Mouse (Mus musculus) spleen, postnatal 36 days (tissue): ENCODE measurements at regions not wholly inside any gene's neighbourhood (a gene's known extent, or its start where the extent isn't known, plus 50 kb on each side); places are given as distances from the start of the nearest gene placed in this dataset.

Experiments used
- DNase-seq, 2 experiments: peaks; one replicate each; pipeline ENCODE4 v3.0.0; 2022; ENCODE audit warnings: low spot score in 2 of 2, mixed read lengths in 1 of 2

DNA sequence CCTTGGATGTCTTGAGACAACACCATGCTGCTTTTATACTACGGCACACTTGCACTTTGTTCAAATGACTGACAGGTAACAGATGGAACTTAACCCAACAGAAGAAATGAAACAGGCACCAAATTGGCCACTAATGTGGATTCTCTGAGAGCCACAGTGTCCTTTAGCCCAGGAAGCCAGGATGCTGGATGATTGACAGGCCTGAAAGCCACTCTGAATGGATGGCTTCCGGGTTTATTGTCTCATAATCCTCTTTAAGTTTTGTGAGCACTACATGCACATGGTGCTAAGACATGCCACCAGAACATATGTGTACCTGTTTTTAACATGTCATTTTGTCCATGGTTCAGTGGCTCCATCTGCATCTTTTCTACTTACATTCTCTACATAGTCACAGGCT lies 152.7 kb downstream of the Drd1 start:
- no peak for DNase-seq

DNA sequence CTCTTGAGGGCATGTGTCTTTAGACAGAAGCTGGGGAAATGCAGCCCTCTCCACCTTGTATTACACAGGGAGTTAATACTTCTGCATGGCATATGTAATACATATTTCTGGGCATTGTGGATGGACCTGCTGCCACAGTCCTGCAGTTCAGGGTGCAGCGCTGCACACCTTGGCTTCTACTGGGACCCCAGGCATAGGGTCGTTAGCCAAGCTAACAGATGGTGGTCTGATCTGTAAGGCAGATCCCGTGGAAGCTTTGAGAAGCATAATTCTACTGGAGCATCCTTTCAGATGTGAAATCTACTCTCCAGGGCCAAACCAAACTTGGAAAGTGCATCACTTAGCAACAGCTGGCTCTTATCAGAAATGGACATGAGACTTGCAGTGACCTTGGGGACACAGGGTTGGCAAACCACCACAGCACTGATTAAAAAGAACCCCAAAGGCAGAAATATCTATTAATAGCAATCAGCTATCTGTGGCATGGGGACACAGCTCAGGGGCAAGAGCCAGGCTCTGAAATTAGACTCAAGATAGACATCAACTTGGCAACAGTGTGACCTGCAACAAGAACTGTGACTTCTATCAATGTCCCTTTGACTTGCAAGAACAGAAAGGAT lies 155.0 kb downstream of the Drd1 start:
- DNase-seq = no peak

DNA sequence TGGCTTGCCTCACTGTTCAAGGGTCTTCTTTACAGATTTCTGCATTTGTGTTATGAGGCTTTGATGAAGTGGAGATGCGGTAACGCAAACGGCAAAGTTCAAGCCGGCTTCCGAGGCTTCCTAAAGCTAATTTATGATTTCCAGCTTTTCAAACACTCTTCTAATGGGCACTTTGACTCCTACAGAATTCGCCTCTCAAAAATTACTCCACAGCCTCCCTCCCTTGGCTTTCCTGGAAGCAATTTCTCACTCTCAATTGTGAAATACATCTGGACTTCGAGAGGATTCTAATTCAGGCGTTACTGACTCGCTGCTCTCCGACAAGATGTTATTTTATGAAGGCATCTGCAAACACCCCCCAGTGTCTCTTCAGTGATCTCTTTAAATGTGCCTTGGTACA lies 157.2 kb downstream of the Drd1 start:
- no peak for DNase-seq

DNA sequence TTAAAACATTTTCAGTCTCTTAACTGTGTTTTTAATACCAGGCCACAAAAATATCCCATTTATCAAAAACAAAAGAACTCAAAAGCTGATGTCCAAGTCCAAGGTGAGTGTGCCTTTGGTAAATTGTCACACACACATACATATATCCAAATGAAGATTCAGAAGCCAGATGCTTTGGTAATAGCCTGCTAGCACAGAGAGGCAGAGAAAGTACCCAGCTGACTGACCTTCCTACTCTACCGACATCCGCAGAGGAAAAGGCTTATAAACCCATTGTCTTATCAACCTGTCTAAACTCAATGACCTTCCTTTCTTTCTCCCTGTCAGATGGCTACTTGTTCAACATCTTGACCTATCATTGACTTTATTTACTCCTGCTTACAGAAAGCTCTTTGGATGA lies 158.3 kb downstream of the Drd1 start:
- no peak for DNase-seq

DNA sequence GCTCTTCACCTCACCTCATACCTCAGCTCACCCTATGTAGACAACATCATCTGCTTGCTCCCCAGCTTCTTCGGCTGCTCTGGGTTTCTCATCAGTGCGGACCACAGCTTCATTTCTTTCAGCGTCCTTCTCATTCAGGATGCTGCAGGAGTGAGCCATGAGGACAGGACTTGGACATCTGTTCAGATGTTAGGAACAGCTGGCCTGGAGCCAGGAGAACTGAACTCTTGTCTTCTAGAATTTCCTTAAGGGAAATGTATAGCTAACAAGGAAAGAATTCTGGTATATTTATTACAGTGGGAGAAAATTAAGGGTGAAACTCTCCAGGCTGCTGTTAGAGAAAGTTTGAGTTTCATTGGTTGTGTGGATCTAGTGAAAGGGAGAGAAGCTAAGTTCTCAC lies 167.1 kb downstream of the Drd1 start:
- no peak for DNase-seq

DNA sequence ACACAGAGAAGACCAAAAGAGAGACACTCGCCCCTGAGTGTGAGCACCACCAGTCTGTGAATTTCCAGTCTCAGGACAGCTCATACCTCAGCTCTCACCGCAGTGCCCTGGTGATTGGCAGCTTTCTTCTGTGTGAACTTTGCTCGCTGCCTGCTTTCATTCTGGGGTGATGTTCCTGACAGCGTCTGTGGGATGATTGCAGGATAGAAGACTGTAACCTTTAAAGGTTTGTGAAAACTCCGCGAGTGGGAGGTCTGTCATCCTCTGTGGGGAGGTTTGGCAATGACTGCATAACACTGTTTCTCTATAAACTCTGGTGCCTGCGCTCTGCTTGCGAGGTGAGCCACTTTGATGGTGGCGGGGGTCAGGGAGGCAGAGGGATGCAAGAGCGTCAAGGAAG lies 169.7 kb downstream of the Drd1 start:
- no peak for DNase-seq

DNA sequence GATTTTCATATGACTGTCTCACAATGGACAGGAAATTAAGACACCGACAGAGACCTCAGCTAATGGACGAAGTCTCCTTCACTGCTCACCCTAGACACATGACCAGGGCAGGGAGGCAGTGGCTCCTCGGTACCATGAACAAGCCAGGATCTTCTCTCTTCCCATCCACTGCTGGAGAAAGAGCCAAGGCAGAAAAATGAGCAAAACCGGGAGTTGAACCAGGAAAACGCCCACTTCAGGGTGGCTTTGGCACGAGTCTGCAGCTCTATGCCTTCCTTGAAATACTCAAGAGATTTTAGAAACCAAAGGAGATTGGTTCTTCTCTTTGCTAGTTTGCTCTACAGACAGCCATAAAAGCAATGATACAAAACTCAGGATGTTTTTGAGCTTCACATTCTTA lies 172.3 kb downstream of the Drd1 start:
- DNase-seq = no peak

DNA sequence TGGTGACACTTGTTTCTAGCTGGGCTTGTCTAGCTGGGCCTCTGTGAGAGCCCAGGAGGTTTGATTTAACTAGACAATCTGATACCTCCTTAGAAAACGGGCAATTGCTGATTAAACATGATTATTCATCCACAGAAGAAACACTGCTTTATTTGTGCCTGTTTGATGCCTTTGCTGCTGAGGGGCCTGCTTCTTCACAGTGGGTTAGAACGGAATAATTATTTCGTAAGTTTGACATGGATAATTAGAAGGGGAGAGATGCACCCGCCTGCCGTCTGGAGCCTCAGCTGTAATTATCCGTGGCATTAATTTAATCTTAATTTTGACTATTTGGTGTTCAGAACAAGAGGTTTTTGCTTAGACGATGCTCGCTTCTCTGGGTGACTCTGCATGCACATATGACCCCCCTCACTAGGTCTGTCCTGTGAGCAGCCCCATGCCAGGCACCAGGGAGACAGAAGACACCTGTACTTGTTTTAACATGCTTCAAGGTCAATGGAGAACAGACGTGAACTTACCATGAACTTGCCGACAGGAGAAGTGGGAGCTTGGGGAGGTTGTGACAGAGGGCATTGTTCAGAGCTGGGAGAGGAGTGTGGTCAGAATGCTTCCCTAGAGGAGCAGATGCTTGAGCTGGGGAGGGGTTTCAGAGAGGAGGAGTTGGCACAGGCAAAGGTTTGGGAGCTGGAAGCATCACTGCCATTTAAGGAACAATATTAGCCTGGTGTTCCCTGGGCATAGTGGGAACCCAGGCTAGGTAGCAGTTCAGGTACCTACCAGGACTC lies 174.8 kb downstream of the Drd1 start:
- no peak for DNase-seq

DNA sequence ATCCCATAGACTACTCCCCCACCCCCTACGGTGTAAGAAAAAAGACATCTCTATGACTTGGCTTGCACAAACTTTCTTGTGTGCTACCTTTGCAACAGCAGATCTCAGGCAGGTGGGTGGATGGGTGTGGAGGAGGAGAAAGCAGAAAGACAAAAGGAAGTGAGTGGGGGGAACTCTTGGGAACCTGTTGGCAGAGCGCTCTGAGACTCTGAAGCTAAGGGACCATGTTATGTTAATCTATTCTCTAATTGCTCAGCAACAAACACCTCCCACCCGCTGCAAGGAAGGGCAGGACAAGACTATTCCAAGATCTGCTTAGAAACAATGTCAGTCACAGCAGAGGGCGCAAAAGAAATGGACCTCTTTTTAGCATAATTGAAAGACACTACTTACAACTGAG lies 180.0 kb downstream of the Drd1 start:
- DNase-seq = no peak

DNA sequence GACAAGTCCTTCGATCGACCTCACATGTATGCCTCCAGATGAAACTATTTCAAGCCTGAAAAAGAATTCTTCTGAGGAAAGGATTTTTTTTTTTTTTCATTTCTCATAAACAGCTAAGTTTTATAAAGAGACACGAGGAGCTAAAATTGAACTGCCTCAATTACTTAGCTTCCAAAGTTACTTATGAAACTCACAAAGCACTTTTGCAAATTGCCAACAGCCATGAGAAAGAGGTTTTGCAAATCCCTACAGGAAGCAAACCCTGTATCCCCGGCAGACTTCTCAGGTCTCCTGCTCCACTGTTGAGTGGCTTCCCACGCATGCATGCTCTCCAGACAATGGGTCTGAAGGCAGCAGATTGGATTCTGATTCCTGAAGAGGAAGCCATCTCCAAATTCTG lies 190.2 kb downstream of the Drd1 start:
- no peak for DNase-seq

DNA sequence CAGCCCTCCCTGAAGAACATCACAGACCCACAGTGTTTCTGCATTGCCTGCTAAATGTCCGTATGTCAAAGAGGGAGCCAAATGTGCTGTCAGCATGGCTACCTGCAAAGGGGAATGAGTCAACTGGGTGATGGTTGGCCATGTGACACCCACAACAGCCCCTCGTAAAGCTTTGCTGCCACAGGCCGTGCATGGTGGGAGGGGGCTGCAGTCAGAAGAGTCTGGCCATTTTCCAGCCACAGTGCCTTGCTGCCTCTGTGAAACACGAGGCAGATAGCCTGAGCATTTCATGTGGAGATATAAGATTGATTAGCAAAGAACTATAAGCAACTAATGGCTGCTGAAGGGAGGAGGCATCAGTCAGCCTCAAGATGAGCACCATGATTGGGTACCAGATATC lies 193.2 kb downstream of the Drd1 start:
- no peak for DNase-seq

DNA sequence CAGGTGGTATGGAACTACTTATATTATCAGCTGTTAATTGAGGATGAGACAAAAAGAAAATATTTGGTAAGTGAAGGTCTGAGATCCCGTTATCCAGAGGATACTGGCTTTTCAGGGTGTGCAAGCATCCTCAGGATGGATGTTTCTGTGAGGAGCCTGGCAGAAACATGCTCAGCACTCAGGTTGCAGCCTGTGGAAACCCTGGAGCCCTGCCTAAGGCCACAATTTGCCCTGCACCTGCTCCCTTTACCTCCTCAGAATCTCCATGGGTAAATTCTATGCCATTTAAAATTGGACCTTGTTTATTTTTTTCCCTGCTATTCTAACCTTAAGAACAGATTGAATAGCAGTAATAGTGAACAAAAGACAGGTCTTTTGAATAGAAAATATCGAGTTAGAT lies 201.3 kb downstream of the Drd1 start:
- no peak for DNase-seq

DNA sequence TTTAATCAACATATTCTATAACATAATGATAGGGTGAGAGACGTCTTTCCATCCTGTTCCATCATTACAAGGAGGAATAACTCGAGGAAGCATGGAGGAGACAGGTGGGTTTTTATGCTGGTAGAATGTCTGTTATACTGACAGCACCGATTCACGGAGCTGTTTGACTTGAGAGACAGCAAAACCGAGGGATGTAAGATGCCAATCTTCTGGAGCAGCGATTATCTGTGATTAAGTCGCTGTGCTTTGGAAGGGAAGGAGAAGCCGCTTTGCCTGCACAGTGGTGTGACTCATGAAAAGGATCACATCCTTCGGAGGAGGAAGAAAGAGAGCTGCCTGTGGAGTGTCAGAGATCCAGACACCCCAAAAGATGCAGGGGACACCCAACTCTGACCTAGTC lies 205.4 kb downstream of the Drd1 start:
- no peak for DNase-seq

DNA sequence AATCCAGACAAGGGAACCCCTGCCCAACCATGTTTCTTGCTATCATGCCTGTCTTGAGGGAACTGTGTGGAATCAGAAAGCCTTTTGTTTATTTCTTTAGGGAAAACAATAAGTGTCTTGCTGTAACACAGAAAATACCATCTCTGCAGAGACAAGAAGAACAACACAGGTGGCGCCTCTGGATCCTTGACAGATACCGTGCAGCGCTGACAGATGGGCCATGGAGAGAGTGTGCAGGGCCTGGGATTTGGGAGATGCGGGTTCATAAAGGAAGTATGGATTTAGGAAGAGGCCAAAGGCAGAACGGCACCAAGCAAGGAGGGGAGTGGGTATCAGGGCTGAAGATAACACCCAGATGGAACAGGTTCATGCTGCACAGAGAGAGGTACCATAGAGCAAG lies 209.3 kb downstream of the Drd1 start:
- no peak for DNase-seq

DNA sequence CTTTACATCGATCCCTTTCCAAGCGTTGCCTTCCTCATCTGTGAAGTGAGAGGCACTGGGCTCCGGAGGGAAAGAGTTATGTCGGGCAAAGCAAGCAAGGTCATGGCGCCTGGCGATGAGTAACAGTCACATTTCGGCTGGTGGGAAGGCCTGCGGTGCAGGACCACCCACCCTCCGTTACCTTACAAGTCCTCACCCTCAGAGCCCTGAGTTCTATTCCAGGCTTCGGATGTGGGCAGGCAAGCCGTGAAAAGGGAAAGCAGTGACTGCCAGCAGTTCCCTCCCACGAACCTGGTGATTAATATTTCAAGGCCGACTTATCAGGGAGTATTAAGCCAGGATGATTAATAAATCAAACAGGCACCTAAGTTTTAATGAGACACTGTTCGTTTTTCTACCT lies 209.7 kb downstream of the Drd1 start:
- no peak for DNase-seq

DNA sequence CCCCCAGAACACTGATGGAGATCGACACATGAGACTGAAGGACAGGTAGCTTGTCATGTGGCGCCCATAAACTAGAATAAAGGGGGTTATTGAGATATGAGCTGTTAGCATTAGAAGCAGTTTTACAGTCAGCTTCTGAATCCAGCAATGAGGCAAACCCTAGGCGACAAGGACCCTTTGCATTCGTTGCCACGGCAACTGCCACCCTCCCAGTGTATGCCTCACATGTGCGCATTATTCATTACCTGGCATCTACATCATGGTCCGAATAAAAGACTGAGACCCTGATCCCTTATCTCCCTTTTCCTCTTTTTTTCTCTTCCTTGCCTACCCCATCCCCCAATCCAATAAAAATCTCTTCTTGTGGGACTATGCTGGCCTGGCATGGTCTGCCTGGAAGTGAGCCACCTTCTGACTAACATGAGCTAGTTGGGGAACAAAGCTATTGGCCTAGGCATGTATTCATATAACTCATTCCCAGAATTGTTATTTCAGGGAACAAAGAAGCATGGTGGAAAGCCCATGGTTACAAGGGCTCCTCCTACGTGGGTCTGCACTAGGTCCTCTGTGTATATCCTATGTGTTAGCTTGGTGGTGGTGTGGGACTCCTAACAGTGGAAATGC lies 229.4 kb downstream of the Drd1 start:
- no peak for DNase-seq

DNA sequence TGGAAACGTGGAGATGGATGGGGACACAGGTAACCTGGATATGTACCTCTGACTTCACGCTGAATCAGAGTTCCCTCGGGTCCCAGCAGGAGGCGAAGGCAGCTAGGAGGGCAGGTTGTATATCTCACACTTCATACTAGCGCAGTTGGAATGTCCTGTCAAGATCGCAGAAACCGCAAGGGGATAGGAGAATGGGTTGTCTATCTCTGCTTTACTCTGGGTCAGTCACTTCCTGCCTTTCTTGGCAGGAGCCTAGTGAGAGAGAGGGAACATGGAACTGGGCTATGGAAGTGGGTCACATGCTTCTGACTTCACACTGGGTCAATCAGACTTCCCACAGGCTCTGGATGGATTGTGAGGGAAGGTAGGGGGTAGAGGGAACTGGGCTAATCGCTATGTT lies 233.4 kb downstream of the Drd1 start:
- no peak for DNase-seq

DNA sequence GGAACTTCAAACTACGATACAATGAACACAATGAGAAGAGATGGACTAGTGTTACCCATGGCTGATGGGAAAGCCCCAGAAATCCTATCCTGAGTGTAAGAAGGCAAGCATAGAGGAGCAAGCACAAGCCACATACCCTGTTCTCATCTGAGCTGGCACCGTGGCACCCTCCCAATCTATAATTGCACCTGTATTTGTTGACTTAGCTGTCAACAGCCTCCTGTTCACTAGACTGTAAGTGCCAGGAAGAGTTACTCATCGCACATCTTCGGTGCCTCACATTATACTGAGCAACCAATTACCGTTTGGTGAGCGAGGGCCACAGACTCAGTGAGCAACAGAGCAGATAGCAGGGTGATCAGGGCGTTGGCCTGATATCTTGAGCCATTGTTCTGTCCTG lies 239.9 kb downstream of the Drd1 start:
- no peak for DNase-seq

DNA sequence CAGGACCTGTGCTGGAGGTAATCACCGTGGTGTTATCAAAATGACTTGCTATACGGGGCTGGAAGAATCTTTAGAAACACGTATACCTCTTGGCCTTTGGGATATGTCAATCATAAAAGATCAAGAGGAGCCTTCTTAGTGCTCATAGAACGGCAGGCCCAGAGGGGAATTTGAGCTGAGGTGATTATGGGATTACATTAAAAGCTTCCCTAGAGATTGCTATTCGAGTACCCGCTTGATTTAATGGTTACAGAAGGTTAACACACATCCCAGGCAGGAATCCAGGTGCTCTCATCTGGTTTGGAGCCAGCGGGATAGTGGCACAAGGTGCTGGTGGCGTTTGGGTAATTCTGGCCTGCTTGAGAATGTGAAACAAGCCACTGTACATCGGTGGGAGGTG lies 241.4 kb downstream of the Drd1 start:
- no peak for DNase-seq

DNA sequence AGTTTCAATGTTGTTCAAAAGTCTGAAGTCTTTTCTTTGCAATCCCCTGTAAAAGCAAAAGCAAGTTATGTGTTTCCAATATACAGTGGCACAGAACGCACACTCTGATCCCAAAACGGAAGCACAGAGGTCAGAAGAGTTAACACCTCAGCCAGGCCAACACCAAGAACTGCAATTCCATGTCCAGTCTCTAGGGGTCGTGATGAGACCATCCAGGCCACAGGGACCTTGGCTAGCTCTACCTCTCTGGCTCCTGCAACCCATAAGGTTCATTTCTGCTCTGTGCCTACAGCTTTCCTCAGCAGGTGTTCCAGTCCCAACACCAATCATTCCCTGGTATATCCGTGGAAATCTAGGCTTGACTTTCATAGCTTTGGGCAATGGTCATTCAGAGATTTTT lies 243.6 kb downstream of the Drd1 start:
- DNase-seq = no peak

DNA sequence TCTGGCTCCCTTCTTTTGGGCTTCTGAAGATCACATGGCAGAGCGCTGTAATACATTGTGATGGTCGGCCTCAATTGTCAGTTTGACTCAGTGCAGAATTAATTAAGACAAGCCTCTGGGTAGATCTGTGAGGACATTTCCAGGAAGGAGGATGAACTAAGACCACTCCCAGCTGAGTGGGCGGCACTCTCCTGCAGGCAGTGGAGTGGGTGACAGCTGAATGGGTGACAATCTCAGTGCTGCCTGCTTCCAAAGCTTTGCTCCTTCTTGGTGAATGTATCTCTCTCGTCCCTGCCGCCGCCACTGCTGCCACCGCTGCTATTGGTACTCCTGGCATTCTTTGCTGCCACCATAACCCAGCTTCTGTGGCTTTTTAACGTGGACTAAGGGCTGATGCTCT lies 244.4 kb downstream of the Drd1 start:
- no peak for DNase-seq

DNA sequence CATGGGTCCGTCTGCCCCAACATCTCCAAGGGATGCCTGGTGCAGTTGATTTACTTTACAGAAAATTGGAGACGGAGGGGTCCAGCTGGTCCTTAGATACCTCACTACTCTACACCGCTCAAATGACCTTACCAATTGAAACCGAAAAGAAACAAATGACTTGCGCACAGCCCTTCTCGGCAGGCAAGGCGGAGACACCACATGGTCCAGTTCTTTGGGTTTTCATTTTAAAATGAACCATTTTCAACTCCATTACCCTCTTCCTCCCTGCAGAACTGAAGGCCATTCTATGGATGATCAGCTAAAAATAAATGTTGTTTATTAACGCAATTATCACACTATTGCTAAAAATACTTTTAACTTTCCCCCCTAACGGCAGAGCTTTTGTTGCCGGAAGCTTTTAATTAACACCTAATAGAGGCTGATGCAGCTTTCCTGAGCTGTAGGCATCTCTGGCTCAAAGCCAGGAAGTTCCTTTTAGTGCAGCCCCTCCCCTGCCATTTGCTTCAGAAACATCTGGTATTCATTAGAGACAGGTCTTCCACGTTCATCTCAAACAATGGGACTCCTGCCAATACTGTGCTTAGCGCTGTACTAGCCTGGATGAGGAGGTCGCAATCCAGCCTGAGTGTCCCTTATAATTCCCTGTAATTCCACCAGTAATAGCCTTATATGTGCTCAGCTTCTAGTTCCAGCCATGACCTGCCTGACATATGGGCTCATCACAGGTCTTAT lies 247.5 kb downstream of the Drd1 start:
- no peak for DNase-seq

DNA sequence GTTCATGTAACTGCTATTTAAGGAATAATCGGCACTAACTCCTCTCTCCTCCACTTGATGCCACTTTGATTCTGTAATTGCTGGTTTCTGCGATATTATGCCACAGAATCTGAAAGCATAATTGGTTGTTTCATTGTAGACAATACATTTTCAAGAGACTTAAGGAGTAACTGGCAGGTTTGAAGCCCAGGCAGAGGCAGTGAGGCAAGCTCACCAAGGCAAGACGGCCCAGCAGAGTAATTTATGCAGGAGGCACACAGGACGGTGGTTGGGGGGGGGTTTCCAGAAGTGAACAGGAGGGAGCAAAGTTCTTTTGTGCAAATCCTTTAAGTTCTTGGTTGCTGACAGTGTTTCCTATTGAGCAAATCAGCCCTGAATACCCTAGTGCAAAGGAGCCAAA lies 249.6 kb downstream of the Drd1 start:
- DNase-seq = no peak
